Mouse (Mus musculus): ENCODE measurements around the gene Gnb1. TPM values are rescaled to one million over a fixed set of nuclear protein-coding genes. Genes with fewer than 3 reads are reported as not detected.
"Not testable (repeated sequence)": the region's sequence is repeated elsewhere in the genome, so short reads cannot be mapped to it uniquely, and the experiment has no call there.

Gnb1 gene
- polyA plus RNA-seq, 1 experiment from 2014 or later, result 585 TPM

- H3K27me3 ChIP-seq (ENCODE audit: insufficient read depth, low read length), result no peaks in the 10 kb centered on the region
- WGBS, result 82% methylated on average over 7 of the region's 7 CpGs
- no peak overlapping the region for H3K27ac ChIP-seq (ENCODE audit: low read depth)
- DNase-seq, result no peak
- H3K4me1 ChIP-seq (ENCODE audit: insufficient read depth), result peaks cover 6% of the 10 kb centered on the region
- no peaks in the 10 kb centered on the region for H3K36me3 ChIP-seq (ENCODE audit: insufficient read depth)
- H3K9ac ChIP-seq, result no peak overlapping the region
- no peak for TF ChIP-seq CTCF (IDR thresholded peaks at IDR 0.05; ENCODE audit: low read depth)
- ATAC-seq (ENCODE audit: insufficient read depth), result no peak
- H3K4me2 ChIP-seq, result no peak overlapping the region
- no peaks in the 10 kb centered on the region for H3K9me3 ChIP-seq (ENCODE audit: low read depth, low read length)
- H3K4me3 ChIP-seq (ENCODE audit: low read depth, low read length), result no peak overlapping the region
Observed at GRCm38 (mm10) chr4:155568632-155569370, 77.6 kb downstream of the Gnb1 start.

GRCm38 (mm10) chr4:155569818-155570217, 78.7 kb downstream of the Gnb1 start:
- Histone ChIP-seq H3K4me2 (no peak overlapping the region), H3K9ac (no peak overlapping the region), H3K4me1 (ENCODE audit: insufficient read depth) (peaks cover 2% of the 10 kb centered on the region), H3K9me3 (ENCODE audit: low read depth, low read length) (no peaks in the 10 kb centered on the region), H3K36me3 (ENCODE audit: insufficient read depth) (no peaks in the 10 kb centered on the region), H3K4me3 (ENCODE audit: low read depth, low read length) (no peak overlapping the region), H3K27ac (ENCODE audit: low read depth) (no peak overlapping the region), H3K27me3 (ENCODE audit: insufficient read depth, low read length) (no peaks in the 10 kb centered on the region)
- DNase-seq, result no peak
- WGBS, result 84% methylated on average over 6 of the region's 6 CpGs
- no peak for TF ChIP-seq CTCF (IDR thresholded peaks at IDR 0.05; ENCODE audit: low read depth)
- ATAC-seq (ENCODE audit: insufficient read depth), result no peak

- H3K36me3 ChIP-seq (ENCODE audit: insufficient read depth); H3K27ac ChIP-seq (ENCODE audit: low read depth); H3K9me3 ChIP-seq (ENCODE audit: low read depth, low read length); H3K4me2 ChIP-seq; H3K4me1 ChIP-seq (ENCODE audit: insufficient read depth); ATAC-seq (ENCODE audit: insufficient read depth); H3K27me3 ChIP-seq (ENCODE audit: insufficient read depth, low read length); H3K9ac ChIP-seq; H3K4me3 ChIP-seq (ENCODE audit: low read depth, low read length); DNase-seq: not testable (repeated sequence)
- WGBS, result 88% methylated on average over 11 of the region's 11 CpGs
Observed at GRCm38 (mm10) chr4:155570315-155570714, 79.2 kb downstream of the Gnb1 start.

GRCm38 (mm10) chr4:155571442-155571841, 80.3 kb downstream of the Gnb1 start:
- Histone ChIP-seq H3K9me3 (ENCODE audit: low read depth, low read length) (no peaks in the 10 kb centered on the region), H3K4me2 (no peak overlapping the region), H3K36me3 (ENCODE audit: insufficient read depth) (no peaks in the 10 kb centered on the region), H3K4me3 (ENCODE audit: low read depth, low read length) (no peak overlapping the region), H3K9ac (no peak overlapping the region), H3K4me1 (ENCODE audit: insufficient read depth) (no peaks in the 10 kb centered on the region), H3K27me3 (ENCODE audit: insufficient read depth, low read length) (no peaks in the 10 kb centered on the region), H3K27ac (ENCODE audit: low read depth) (no peak overlapping the region)
- 69% methylated on average over 2 of the region's 2 CpGs for WGBS
- no peak for TF ChIP-seq CTCF (IDR thresholded peaks at IDR 0.05; ENCODE audit: low read depth)
- ATAC-seq (ENCODE audit: insufficient read depth) (no peak), DNase-seq (no peak)

- no peaks in the 10 kb centered on the region for H3K27me3 ChIP-seq (ENCODE audit: insufficient read depth, low read length)
- DNase-seq, result no peak
- peaks cover 16% of the 10 kb centered on the region for H3K36me3 ChIP-seq (ENCODE audit: insufficient read depth)
- no peak overlapping the region for H3K9ac ChIP-seq
- H3K27ac ChIP-seq (ENCODE audit: low read depth), result no peak overlapping the region
- H3K9me3 ChIP-seq (ENCODE audit: low read depth, low read length), result no peaks in the 10 kb centered on the region
- no peak for TF ChIP-seq CTCF (IDR thresholded peaks at IDR 0.05; ENCODE audit: low read depth)
- ATAC-seq (ENCODE audit: insufficient read depth), result no peak
- WGBS, result 95% methylated on average over 2 of the region's 2 CpGs
- no peak overlapping the region for H3K4me2 ChIP-seq
- no peaks in the 10 kb centered on the region for H3K4me1 ChIP-seq (ENCODE audit: insufficient read depth)
- H3K4me3 ChIP-seq (ENCODE audit: low read depth, low read length), result no peak overlapping the region
Observed at GRCm38 (mm10) chr4:155573155-155573554, 82.0 kb downstream of the Gnb1 start.

GRCm38 (mm10) chr4:155573876-155574275, 82.7 kb downstream of the Gnb1 start:
- H3K27me3 ChIP-seq (ENCODE audit: insufficient read depth, low read length), result no peaks in the 10 kb centered on the region
- H3K36me3 ChIP-seq (ENCODE audit: insufficient read depth), result peaks cover 23% of the 10 kb centered on the region
- no peak overlapping the region for H3K9ac ChIP-seq
- WGBS, result 92% methylated on average over 9 of the region's 9 CpGs
- no peak overlapping the region for H3K4me3 ChIP-seq (ENCODE audit: low read depth, low read length)
- no peak overlapping the region for H3K4me2 ChIP-seq
- H3K4me1 ChIP-seq (ENCODE audit: insufficient read depth), result no peaks in the 10 kb centered on the region
- ATAC-seq (ENCODE audit: insufficient read depth), result no peak
- H3K9me3 ChIP-seq (ENCODE audit: low read depth, low read length), result no peaks in the 10 kb centered on the region
- no peak for TF ChIP-seq CTCF (IDR thresholded peaks at IDR 0.05; ENCODE audit: low read depth)
- no peak overlapping the region for H3K27ac ChIP-seq (ENCODE audit: low read depth)
- no peak for DNase-seq

- Histone ChIP-seq H3K27ac (ENCODE audit: low read depth) (no peak overlapping the region), H3K9me3 (ENCODE audit: low read depth, low read length) (no peaks in the 10 kb centered on the region), H3K4me1 (ENCODE audit: insufficient read depth) (no peaks in the 10 kb centered on the region), H3K36me3 (ENCODE audit: insufficient read depth) (peaks cover 31% of the 10 kb centered on the region), H3K27me3 (ENCODE audit: insufficient read depth, low read length) (no peaks in the 10 kb centered on the region), H3K4me2 (no peak overlapping the region), H3K4me3 (ENCODE audit: low read depth, low read length) (no peak overlapping the region), H3K9ac (no peak overlapping the region)
- ATAC-seq (ENCODE audit: insufficient read depth) (no peak), DNase-seq (no peak)
- no peak for TF ChIP-seq CTCF (IDR thresholded peaks at IDR 0.05; ENCODE audit: low read depth)
- WGBS, result 83% methylated on average over 11 of the region's 11 CpGs
Observed at GRCm38 (mm10) chr4:155574931-155575330, 83.8 kb downstream of the Gnb1 start.
